Mouse (Mus musculus) forebrain, embryonic 14.5 days (tissue): ENCODE results near the gene 3300002I08Rik. TPM values are rescaled to one million over a fixed set of nuclear protein-coding genes. Genes with fewer than 3 reads are reported as not detected.
"Not testable (repeated sequence)": the region's sequence is repeated elsewhere in the genome, so short reads cannot be mapped to it uniquely, and the experiment has no call there.

ENCODE experiments used
- ATAC-seq: fragments of 200-750 bp; cut with Nextera tagmentation; 2 replicates; pipeline ENCODE4 v1.8.0; 2017; ENCODE audit warnings: mild to moderate bottlenecking, moderate library complexity
- DNase-seq: peaks from one replicate; pipeline ENCODE4 v3.0.0-alpha.2; 2015; ENCODE audit warnings: low spot score
- H3K27ac ChIP-seq: fragments of 300-500 bp; sonication (generic); 2 replicates; pipeline ENCODE4 v1.5.1; 2014; ENCODE audit warnings: low read depth, mild to moderate bottlenecking, control low read depth, low read length, moderate library complexity
- H3K27me3 ChIP-seq: fragments of 300-500 bp; sonication (generic); replicated peaks from 2 replicates; pipeline ENCODE4 v1.6.1; 2014; ENCODE audit warnings: low read length, control low read depth, mixed read lengths; ENCODE audit not compliant: control insufficient read depth, insufficient read depth
- H3K36me3 ChIP-seq: fragments of 300-500 bp; sonication (generic); 2 replicates; pipeline ENCODE4 v1.6.1; 2014; ENCODE audit warnings: low read length, control low read depth; ENCODE audit not compliant: control insufficient read depth, insufficient read depth
- H3K4me1 ChIP-seq: fragments of 300-500 bp; sonication (generic); 2 replicates; pipeline ENCODE4 v1.6.1; 2014; ENCODE audit warnings: antibody characterized with exemption, low read length, control low read depth; ENCODE audit not compliant: control insufficient read depth, insufficient read depth
- H3K4me2 ChIP-seq: fragments of 300-500 bp; sonication (generic); 2 replicates; pipeline ENCODE4 v1.6.1; 2014; ENCODE audit warnings: mild to moderate bottlenecking, control low read depth, low read length
- H3K4me3 ChIP-seq: fragments of 300-500 bp; sonication (generic); 2 replicates; pipeline ENCODE4 v1.5.1; 2014; ENCODE audit warnings: low read depth, low read length, control low read depth
- H3K9ac ChIP-seq: fragments of 300-500 bp; sonication (generic); 2 replicates; pipeline ENCODE4 v1.6.1; 2014; ENCODE audit warnings: mild to moderate bottlenecking, low read length, control low read depth, moderate library complexity
- H3K9me3 ChIP-seq: fragments of 300-500 bp; sonication (generic); replicated peaks from 2 replicates; pipeline ENCODE4 v1.6.1; 2016; ENCODE audit warnings: low read length, control low read depth, mixed read lengths; ENCODE audit not compliant: control insufficient read depth
- WGBS: fragments of 180-500 bp; shearing (Covaris S2); extraction: QIAGEN DNeasy Blood & Tissue Kit; methylation state at CpG from one replicate; pipeline ENCODE4 v1.1.7; 2014; 5-methylcytosine and 5-hydroxymethylcytosine counted together
- polyA plus RNA-seq: library from polyadenylated mRNA; unstranded; fragments of >200 nt; fragmentation: Nextera tagmentation; extraction: Ambion mirVana; gene quantifications from 2 replicates; pipeline ENCODE4 v1.2.1, GENCODE M21; 2014

3300002I08Rik gene
- polyA plus RNA-seq, result 12.3 and 16.3 TPM in 2 replicates

DNA sequence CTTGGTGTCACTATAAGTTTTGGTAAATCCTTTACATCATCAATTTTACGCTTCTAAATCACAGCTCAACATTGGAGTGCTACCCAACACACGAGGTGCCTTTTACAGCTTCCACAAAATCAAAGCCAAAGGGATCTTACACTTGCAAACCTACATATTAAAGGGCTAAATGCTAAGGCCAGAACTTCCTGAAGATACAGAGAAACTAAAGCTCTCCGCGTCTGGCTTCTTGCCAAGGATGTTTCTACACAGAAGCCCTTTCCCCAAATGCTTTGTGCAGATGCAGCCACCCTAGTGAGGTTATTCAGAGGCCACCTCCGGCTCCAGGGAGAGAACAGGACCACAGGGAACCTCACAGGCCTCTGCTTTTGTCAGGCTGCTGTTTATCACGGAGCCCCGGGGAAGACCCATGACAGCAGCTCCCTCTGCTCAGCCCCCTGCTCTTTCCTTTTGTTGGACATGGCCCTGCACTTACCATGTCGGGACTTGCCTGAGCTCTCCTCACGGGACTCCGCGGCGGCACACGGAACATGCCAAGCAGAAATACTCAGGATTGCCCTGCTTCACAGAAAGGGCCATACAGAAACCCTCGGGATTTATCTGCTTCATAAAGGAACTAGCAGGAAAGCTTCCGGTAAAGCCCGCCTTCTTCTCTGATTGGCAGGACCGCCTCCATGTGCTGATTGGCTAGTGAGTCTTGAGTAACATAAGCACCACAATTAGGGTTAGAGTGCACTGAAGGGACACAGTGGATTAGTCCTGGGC, at the start of gene 3300002I08Rik:
Gene 3300002I08Rik, minus strand, starts transcription at position 653 of the 765 bp plus-strand sequence.
- Histone ChIP-seq H3K27ac (peak within 1 kb of the TSS; percentile 84), H3K4me2 (peak within 1 kb of the TSS; percentile 37), H3K9ac (peak within 1 kb of the TSS; percentile 77), H3K4me3 (peak within 1 kb of the TSS; percentile 55)
- H3K4me1 ChIP-seq, H3K36me3 ChIP-seq, H3K9me3 ChIP-seq, H3K27me3 ChIP-seq: not testable (repeated sequence)
- DNase-seq (peak; percentile 95), ATAC-seq (peak; percentile 99)
- WGBS, result under 1% methylated on average over 16 of the region's 17 CpGs

DNA sequence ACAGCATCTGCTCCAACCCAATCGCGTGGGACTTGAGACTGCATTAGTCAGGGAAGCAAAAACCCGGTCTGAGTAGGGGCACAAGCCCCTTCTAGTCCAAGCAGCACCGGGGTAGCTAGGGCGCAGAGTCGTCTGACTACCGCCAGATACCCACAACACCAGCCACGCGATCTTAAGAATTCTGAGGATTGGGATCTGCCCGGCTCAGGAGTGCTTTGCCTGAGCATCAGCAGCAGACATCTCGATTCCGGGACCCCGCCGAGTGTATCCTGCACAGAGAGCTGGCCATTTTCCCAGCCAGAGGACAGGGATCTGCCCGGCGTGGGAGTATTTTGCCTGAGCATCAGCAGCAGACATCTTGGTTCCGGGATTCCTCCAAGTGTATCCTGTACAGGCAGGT, 49.6 kb upstream of the 3300002I08Rik start:
- not testable (repeated sequence) for H3K4me2 ChIP-seq, H3K4me1 ChIP-seq, H3K27me3 ChIP-seq, DNase-seq, H3K36me3 ChIP-seq, H3K9ac ChIP-seq, ATAC-seq, H3K4me3 ChIP-seq, H3K27ac ChIP-seq
- WGBS, result 91% methylated on average over 17 of the region's 17 CpGs
- peaks cover 20% of the 10 kb centered on the region for H3K9me3 ChIP-seq

DNA sequence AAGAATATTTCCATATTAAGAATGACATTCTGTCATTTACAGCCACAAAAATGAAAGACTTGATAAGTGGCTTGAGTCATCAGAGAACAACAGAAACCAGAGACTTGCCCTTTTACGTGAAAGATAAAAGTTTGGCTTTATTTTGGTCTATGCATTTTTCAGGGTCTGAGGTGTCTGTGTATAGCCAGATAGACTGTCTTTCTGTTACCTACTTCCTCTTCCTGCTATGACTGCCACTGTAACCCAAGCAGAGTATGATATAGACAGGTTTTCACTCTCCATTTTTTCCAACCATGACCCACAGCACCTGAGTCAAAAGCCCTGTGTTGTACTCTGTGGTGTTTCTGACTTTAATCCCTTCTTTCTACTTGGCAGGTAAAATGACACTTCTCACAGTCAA, 27.6 kb upstream of the 3300002I08Rik start:
- H3K9me3 ChIP-seq, result no peaks in the 10 kb centered on the region
- no peak overlapping the region for H3K4me3 ChIP-seq
- no peaks in the 10 kb centered on the region for H3K27me3 ChIP-seq
- no peaks in the 10 kb centered on the region for H3K4me1 ChIP-seq
- H3K9ac ChIP-seq, result no peak overlapping the region
- no peak overlapping the region for H3K27ac ChIP-seq
- 89% methylated on average over 1 of the region's 1 CpGs for WGBS
- H3K36me3 ChIP-seq, result no peaks in the 10 kb centered on the region
- DNase-seq (no peak), ATAC-seq (no peak)
- H3K4me2 ChIP-seq, result no peak overlapping the region

- H3K36me3 ChIP-seq, DNase-seq, H3K9ac ChIP-seq, H3K27ac ChIP-seq, H3K4me2 ChIP-seq, H3K4me3 ChIP-seq, H3K27me3 ChIP-seq, H3K4me1 ChIP-seq, ATAC-seq, H3K9me3 ChIP-seq: not testable (repeated sequence)
- WGBS, result 95% methylated on average over 18 of the region's 19 CpGs
These were observed 23.1 kb upstream of the 3300002I08Rik start for GRCm38 (mm10) chr2:150385553-150386106.

DNA sequence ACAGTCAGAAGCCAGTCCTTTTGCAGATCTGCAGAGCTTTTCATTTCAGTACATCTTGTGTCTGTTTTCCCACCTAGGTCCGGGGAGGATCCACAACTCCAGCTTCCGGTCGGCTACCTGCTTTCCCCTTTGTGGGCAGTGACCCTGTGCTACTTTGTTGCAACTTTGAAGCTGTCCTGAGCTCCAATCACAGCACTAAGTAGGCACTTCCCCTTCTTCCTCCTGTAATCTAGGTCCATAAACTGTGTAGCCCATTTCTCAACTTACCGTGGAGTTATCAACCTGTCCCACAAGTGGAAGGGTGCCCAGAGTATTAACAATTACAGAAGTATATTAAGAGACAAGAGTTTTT, 289 bp upstream of the 3300002I08Rik start:
- peak overlapping the region; percentile 35 for H3K4me2 ChIP-seq
- no peaks in the 10 kb centered on the region for H3K27me3 ChIP-seq
- ATAC-seq, result peak; percentile 57; the same call in 1 of the 2 replicates
- peak overlapping the region; percentile 25; the same call in 1 of the 2 replicates for H3K9ac ChIP-seq
- H3K4me1 ChIP-seq, result no peaks in the 10 kb centered on the region
- no peak overlapping the region for H3K27ac ChIP-seq
- no peak for DNase-seq
- H3K9me3 ChIP-seq, result no peaks in the 10 kb centered on the region
- 13% methylated on average over 4 of the region's 4 CpGs for WGBS
- no peaks in the 10 kb centered on the region for H3K36me3 ChIP-seq
- H3K4me3 ChIP-seq, result peak overlapping the region; percentile 55

- H3K27me3 ChIP-seq, H3K9ac ChIP-seq, ATAC-seq, H3K4me3 ChIP-seq, H3K4me1 ChIP-seq, H3K9me3 ChIP-seq, DNase-seq, H3K36me3 ChIP-seq, H3K4me2 ChIP-seq, H3K27ac ChIP-seq: not testable (repeated sequence)
These were observed 5.4 kb downstream of the 3300002I08Rik start for GRCm38 (mm10) chr2:150357136-150357535.

GRCm38 (mm10) chr2:150323402-150323801, 39.2 kb downstream of the 3300002I08Rik start, which contains the start of gene Gm10130:
Gene Gm10130, plus strand, starts transcription at chr2:150323702.
- WGBS, result 93% methylated on average over 5 of the region's 5 CpGs
- DNase-seq, result no peak

DNA sequence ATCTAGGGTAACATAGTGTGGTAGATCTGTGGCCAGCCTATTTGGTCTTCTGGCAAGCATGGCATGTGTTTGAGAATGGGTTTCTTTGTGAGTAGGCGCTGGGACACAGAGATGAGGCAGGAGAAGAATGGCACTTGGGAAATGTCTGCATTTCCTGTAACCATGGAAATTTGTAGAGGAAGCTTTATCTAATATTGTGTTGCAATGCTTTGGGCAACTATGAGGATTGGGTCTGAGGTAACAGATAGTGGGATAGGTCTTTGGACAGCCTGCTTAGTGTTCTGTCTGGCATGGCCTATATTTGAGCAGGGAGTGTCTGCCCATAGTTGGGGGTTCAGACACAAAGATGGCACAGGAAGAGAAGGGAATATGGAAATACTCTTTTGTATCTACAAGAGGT, 43.6 kb downstream of the 3300002I08Rik start:
- H3K4me1 ChIP-seq, result no peaks in the 10 kb centered on the region
- H3K4me2 ChIP-seq, result no peak overlapping the region
- H3K4me3 ChIP-seq, result no peak overlapping the region
- 96% methylated on average over 1 of the region's 1 CpGs for WGBS
- H3K27ac ChIP-seq, result no peak overlapping the region
- H3K9me3 ChIP-seq, result peaks cover 39% of the 10 kb centered on the region
- 0 out of 2 replicates have a peak, but pooled peaks cover 4% of the 10 kb centered on the region for H3K36me3 ChIP-seq
- no peak for DNase-seq
- no peaks in the 10 kb centered on the region for H3K27me3 ChIP-seq
- ATAC-seq, result no peak
- H3K9ac ChIP-seq, result no peak overlapping the region

More at GRCm38 (mm10) chr2:150323402-150323801, 39.2 kb downstream of the 3300002I08Rik start, which contains the start of gene Gm10130:
- H3K4me3 ChIP-seq, result no peak within 1 kb of the TSS
- no peaks in the 10 kb centered on the region for H3K4me1 ChIP-seq
- H3K4me2 ChIP-seq, result no peak within 1 kb of the TSS
- peaks cover 9% of the 10 kb centered on the region; the same call in 1 of the 2 replicates for H3K36me3 ChIP-seq
- H3K27me3 ChIP-seq, result no peaks in the 10 kb centered on the region
- no peak for ATAC-seq
- no peak within 1 kb of the TSS for H3K9ac ChIP-seq
- H3K9me3 ChIP-seq, result peaks cover 43% of the 10 kb centered on the region
- H3K27ac ChIP-seq, result no peak within 1 kb of the TSS

DNA sequence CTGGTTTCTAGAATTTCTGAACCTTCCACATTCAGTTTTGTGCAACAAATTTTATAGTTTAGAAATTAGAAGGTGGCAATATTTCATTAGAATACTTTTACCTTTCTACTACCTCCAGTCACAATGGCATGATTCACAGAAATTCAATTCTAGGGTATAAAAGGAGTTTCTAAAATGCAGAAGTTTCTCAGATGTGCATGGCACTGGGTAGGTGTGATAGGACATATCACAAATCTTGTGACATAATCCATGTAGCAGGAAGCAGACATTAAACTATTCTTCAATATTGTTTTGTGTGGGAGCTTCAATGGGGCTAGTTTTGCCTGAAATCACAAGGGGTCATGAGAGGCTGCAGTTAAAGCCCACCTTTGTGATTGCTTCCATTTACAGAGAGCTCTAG, 46.4 kb downstream of the 3300002I08Rik start:
- Histone ChIP-seq H3K4me1 (no peaks in the 10 kb centered on the region), H3K36me3 (no peaks in the 10 kb centered on the region), H3K9ac (no peak overlapping the region), H3K27ac (no peak overlapping the region), H3K9me3 (peaks cover 22% of the 10 kb centered on the region), H3K4me2 (no peak overlapping the region), H3K4me3 (no peak overlapping the region), H3K27me3 (no peaks in the 10 kb centered on the region)
- ATAC-seq, result no peak
- DNase-seq, result no peak
